Mouse (Mus musculus) MN1 (cell line): ENCODE results near the gene Sox1.

Experiments
- DNase-seq: peaks from one replicate; pipeline ENCODE4 v3.0.0-alpha.2; 2016; ENCODE audit warnings: low spot score

The Sox1 gene

DNA sequence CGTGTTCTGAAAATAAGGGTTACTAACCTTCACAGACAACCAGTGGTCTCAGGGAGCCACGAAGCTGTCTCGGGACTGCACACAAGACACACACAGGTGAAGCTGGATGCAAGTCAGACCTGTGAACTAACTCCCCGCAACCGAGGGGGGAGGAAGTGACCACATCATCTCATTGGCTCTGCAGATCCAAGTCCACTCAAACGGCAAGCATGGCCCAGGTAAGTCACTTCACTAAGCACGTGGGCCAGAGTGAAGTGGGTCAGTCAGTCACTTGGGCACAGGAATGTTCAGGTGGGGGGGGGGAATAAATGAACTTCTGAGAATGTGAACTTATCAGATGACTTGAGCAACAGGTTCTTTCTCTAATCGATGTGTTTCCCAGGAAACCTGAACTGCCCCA lies 30.8 kb downstream of the Sox1 start:
- DNase-seq: no peak

DNA sequence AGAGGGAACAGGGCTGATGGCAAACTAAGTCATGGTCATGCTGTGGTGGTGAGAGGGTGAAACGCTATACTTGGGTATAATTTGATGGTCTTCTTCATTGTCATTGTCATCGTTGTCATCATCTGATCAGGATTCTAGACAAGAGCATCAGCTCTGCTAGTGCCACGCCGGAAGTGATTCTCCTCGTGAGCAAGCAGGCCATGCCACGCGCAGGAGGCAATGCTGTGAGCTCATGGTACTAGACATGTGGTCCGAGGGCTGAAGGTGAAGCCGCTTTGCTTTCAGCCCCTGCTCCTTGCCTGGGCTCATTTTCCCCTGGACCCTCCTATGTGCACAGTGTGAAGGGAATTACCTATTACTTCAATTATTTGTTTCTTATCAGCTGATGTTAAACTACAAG lies 32.3 kb downstream of the Sox1 start:
- no peak for DNase-seq

DNA sequence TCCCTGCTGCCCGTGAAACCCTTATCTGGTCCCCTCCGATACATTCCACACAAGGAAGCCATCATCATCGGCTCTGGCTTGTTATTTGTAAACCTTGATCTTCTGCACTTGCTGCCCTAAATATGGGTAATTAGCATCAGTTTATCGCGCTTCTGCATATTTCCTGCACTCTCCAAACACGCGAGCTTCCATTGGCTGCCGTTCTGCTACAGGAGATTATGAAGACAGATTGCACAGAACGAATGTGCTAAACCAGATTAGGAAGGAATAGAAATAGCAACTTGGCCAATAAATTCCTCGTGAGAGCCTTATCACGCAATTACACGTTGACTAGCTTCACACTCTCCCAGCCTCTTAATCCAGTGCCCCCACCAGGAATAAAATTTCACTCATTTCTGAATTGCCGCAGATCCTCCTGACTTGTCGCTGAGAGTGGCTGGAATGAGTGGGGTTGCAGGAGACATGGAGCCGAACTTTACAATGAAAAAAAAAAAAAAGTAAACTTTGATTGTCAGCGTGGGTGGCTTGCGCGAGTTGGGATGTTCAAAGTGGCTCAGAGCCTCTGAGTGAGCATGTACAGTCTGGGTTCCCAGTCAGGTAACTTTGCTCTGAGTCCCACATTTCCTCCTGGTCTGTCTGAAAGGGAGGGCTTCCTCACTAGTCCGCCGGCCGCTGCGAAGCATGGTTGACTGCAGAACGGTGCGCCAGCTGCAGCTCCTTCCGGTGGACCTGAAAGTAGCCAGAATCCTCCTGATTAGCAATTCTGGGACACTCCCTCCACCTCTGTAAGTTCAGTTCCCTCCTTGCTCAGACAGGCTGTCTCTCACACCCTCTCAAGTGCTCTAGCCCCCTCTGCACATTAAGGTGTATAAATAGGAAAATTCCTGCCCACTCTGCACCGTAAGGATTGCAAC lies 33.0 kb downstream of the Sox1 start:
- DNase-seq: no peak

DNA sequence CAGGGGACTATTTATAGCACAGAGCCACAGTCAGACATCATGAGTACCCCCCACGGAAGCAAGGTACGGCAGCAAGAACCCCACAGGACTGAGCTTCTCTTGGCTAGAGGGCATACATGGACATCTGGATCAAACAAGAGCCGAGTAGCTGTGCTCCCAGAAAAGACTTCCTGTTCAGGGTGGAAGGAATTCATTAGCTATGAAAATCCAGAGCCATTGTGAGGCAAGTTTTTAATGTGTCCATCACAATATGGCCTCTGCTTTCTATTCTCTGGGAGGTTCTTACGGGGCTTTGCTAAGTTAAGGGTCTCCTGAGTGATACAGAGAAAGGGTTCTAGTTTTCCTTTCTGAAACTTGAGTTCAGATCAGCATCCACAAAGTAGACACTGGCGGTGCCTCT lies 33.8 kb downstream of the Sox1 start:
- no peak for DNase-seq

DNA sequence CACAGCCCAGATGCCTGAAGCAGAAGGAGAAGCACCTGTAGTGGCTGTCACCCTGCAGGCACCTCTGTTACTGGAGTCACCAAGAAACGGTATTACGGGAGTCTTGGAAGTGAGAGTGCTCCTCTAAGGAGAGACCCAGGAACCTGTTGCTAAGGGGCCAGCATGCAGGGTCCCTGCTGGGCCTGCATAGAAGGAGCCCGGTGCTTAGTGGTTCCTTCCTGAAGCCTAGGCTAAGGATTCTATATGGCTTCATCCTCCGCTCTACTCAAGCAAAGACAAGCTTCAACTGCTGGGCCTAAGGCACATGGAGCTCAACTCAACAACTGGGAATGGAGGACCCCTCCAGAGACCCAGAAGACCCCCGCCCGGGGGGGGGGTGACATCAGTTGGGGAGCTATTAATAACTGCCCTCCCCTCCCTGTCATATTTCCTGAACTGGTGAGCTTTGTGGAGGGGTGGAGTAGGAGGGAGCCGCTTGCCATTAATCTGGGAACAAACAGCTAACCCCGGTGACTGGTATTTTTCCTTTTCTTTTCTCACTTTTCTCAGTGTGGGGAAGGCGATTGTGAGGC lies 34.6 kb downstream of the Sox1 start:
- no peak for DNase-seq

DNA sequence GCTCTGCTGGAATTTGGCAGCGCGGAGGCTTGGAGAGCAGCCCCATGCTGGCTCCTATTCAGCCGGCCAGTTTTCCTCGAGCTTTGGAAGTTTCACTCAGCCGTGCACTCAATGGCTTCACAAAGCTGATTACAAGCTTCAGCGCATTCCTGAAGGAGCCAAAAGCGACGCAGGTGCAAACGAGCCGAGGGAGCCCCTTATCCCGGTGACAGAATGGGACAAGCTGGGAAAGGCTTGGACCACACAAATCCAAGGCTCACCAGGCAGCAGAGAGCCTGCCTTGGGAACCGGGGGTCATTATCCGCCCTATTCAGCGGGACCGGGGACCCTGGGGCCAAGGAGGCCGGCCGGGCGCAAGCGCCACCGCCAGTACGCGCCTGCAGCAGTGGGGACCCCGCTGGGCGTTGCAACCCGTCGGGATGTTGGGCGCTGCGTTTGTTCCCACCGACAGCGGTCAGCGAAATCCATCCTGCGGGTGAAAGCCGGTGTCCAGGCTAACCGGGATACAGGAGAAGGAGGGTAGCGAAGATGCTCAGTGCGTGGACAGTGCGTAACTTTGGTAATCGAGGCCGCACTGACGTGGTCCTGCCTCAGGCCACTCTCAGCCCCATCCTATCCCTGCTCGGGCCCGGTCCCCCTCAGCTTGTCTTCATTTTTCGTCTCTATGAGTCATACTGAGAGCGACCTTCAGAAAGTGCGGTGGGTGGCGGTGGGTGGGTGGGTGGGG lies 35.2 kb downstream of the Sox1 start:
- no peak for DNase-seq

DNA sequence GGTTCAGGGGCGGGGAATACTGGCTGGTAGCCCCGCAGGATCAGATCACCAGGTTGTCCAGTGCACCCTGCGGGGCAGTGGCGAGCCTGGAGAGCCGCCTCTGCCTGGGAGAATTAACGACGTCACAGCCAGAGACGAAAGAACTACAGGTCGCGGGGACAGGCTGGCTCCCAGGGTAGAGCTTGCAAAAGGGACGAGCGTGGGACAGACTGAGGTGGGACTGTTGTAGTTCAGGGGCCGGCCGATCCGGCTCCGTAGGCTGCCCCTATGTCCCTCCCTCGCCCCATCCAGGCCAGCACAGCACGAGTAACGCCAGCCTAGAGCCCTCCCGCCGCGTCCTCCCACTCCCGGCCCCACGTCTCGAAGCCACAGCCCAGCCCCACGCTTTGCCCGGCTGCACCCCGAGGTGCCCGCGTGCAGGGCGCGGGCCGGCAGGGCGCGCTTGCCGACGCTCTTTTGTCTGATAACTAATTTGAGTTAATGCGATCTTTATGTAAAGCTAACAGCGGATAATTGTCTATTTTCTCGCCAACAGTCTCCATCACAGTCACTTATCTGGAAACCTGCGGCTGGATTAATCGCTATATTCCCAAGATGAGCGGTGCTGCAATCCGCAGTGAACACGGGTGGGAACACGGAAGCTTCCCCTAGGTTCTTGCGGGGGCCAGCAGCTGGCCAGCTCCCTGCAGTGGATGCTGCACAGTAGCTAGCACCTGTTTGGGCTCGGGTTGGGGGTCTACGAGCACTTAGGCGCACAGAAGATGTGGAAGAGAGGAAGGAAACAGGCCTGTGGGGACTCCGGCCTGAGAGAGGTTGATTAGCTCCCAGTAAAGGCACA lies 36.0 kb downstream of the Sox1 start:
- no peak for DNase-seq

DNA sequence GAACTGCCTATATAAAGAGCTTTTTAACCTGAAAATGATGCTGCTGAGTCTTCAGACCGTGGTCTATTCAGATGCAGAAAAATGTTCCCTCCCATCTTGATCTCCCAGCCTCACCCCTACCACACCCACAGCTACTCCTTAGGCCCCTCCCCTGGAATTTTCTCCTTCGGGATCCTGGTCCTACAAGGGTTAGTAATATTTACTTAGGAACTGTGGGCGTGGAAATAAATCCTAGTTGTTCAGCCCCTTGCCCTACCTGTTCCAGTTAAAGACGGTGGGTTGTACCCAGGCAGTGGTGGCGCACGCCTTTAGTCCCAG lies 36.6 kb downstream of the Sox1 start:
- no peak for DNase-seq

DNA sequence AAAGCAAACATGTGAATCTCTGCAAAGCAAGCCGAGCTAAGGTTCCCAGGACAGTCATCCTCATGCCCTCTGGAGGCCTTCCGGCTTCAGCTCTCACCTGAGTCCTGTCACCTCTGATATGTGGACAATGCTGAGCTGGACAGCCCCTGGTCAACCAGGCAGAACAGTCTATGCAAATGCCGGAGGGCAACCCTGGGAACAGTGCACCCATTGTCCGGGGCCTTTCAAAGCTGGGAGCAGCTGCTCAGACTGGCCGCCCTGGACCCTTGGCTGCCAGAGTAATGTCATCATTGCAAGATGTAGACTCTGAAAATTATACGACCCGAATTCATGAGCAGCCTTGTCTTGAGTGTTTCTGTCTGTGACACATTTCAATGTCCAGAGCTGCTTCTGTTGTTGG lies 37.5 kb downstream of the Sox1 start:
- DNase-seq: no peak

DNA sequence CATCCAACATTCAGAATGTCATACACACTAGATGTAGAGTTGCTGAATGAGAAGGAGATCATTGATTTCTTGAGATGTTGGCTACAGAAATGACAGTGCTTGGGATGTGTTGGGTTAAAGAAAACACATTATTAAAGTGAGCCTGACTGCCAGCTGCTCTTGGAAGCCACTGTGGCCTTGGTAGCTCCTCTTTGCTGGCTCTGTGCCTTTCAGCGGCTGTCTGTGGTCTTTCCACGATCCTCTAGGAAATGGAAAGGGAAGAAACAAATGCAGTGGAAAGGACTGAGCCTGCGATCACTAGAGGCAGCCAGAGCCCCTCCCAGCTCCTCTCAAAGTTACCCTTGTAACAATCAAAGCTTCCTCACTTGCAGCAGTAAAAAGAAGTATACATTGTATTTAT lies 39.7 kb downstream of the Sox1 start:
- DNase-seq: no peak

DNA sequence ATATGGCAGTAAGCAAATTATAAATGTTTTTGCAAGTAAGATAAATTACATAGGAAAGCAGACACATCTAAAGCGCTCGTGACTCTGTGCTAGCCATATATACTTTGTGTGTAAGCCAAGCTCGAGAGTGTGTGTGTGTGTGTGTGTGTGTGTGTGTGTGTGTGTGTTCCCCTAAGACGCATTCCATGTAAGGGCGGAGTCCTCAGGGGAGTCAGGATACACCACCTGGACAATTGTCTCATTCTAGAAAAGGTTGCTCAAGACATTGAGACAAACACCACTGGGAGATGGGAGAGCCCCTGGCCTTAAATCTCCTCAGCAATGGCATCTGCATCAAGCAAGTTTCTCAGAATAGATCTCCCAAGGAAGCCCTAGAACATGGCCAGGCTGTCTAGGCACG lies 42.9 kb downstream of the Sox1 start:
- DNase-seq: no peak

DNA sequence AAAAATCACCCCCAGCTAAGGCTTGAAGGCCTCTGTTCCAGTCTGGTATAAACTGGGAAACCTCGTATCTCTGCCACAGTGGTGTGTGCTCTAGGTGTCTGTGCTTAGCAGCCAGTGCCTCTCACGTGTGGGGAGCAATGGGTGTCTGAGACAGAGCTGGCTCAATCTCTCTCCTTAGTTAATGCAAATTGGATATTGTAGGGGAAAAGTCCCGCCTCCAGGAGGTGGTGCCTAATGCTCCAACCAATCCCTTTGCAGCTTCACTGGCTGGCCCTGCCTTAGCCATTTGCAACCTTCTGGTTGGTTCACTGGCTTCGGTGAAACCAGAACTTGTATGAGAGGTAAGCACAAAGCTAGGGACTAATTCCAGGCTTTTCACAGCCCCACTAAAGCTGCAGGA lies 43.9 kb downstream of the Sox1 start:
- no peak for DNase-seq

DNA sequence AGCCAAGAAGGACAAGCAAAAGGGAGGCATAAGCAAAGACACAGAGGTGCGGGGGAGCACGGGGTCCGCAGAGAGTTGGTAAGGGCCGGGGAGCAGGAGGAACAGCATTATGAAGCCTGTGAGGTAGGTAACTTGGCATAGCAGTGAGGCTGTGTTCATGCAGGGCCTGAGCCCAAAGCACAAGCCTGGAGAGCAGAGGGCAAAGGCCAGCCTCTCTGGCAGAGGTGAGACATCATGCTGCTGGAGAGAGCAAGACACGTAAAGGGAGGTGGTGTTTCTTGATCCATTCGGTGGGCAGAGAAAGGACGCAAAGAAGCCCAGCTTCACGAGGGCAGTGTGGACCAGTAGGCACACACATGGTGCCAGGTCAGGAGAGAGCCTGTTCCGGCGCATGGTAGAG lies 44.8 kb downstream of the Sox1 start:
- no peak for DNase-seq

DNA sequence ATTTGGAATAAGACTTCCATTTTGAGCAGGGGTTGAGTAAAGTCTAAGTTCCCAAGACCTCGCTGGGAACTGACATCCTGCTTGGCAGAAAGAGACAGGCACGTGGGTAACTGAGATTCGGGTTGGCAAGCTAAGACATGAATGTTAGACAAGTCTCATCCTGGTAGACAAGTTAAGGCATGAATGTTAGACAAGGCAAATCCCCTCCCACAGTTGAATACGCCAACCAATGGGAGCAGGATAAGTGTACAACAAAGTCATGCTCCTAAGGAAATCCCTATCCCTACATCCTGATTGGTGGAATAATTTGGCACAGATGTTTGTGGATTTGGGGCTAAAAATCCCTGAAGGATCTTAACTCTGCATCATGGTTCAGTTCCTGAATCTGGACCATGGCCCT lies 45.9 kb downstream of the Sox1 start:
- DNase-seq: no peak

DNA sequence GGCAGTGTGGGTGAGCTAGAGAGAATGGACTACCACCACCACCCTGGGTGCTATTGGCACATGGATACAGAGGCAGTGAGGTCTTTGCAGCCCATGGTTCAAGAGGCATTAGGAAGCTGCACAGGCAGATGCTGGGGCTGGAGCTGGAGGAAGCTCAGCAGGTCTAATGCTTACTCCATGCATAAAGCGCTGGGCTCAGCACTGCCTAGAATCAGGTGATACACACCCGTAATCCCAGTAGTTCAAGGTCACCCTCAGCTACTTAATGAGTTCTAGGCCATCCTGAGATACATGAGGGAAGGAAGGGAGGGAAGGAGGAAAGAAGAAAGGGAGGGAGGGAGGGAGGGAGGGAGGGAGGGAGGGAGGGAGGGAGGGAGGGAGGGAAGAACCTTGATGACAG lies 50.2 kb downstream of the Sox1 start:
- DNase-seq: no peak

DNA sequence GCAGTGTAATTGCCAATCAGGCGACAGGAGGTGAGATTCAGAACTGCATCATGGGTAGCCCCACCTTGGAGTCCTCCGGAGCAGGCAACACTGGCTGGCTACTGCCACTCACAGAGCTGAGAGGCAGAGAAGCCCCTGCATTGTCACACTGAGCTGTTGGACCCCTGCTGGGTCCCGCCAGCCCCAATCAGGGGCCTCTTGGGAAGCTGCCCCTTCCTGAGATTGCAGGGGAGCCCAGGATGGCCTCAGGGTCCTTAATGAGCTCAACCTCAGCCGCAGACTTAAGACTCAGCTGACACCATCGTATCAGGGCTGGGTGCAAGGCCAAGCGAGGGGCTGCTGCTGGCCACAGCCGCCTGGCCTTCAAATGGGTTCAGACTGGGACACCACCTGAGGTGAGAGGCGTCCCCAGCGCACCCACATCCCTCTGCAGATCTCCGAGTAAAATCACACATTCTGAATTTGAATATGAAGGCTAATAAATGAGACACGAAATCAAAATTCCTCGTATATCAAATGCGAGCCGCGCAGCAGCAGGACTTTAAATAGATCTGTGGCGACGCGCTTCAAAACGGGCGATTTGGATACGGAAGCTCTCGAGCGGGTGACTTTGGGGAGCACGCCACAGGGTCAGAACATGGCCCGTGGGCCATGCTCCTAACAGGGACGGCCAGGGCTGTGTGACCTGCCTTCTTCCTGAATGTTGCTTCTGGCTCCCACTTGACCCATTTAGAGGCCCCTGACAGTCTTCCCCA lies 51.0 kb downstream of the Sox1 start:
- no peak for DNase-seq
